Mouse (Mus musculus) MEL (cell line): ENCODE data around the gene Kirrel3. TPM values are rescaled to one million over a fixed set of nuclear protein-coding genes. Genes with fewer than 3 reads are reported as not detected.
A peak's percentile ranks its signal among the peaks of the same experiment; 100 is the strongest.

Experiments used
- DNase-seq: peaks from one replicate; pipeline ENCODE4 v3.0.0; 2011; ENCODE audit warnings: low read depth, low spot score
- H3K27ac ChIP-seq: 2 replicates; pipeline ENCODE4 v1.5.1; 2012; ENCODE audit warnings: low read depth, mild to moderate bottlenecking, control low read depth, low read length, moderate library complexity; ENCODE audit not compliant: control insufficient read depth
- H3K27me3 ChIP-seq, 2 experiments: fragments of 150-350 bp in 1 of 2; sonication (generic) in 1 of 2; 2 replicates each; pipeline ENCODE4 v1.6.1; 2012; ENCODE audit warnings: low read length in 2 of 2, mild to moderate bottlenecking in 2 of 2, improper control_type of control experiment in 1 of 2, moderate library complexity in 1 of 2; ENCODE audit not compliant: insufficient read depth in 2 of 2, control insufficient read depth in 1 of 2
- H3K36me3 ChIP-seq, 2 experiments: 2 replicates each; pipeline ENCODE4 v1.6.1; 2012 to 2014; ENCODE audit warnings: low read length in 2 of 2, improper control_type of control experiment in 1 of 2, inconsistent platforms in 1 of 2, mild to moderate bottlenecking in 1 of 2; ENCODE audit not compliant: insufficient read depth in 2 of 2, control insufficient read depth in 1 of 2
- H3K4me1 ChIP-seq, 2 experiments: fragments of 150-350 bp in 1 of 2; sonication (generic) in 1 of 2; 2 replicates each; pipeline ENCODE4 v1.6.1; 2012; ENCODE audit warnings: low read length in 2 of 2, improper control_type of control experiment in 1 of 2, mild to moderate bottlenecking in 1 of 2; ENCODE audit not compliant: insufficient read depth in 2 of 2, control insufficient read depth in 1 of 2
- H3K4me3 ChIP-seq, 2 experiments: fragments of 150-350 bp in 1 of 2; sonication (generic) in 1 of 2; 2 replicates each; pipeline ENCODE4 v1.5.1; 2012; ENCODE audit warnings: low read depth in 2 of 2, low read length in 2 of 2, mild to moderate bottlenecking in 2 of 2, moderate library complexity in 2 of 2, control low read depth in 1 of 2, improper control_type of control experiment in 1 of 2; ENCODE audit not compliant: control insufficient read depth in 1 of 2, insufficient read depth in 1 of 2
- H3K79me2 ChIP-seq: 2 replicates; pipeline ENCODE4 v1.6.1; 2012; ENCODE audit warnings: mild to moderate bottlenecking, low read length, moderate library complexity; ENCODE audit not compliant: control insufficient read depth, poor library complexity, insufficient read depth
- H3K9ac ChIP-seq: 2 replicates; pipeline ENCODE4 v1.6.1; 2012; ENCODE audit warnings: low read depth, mild to moderate bottlenecking, control low read depth, low read length, moderate library complexity; ENCODE audit not compliant: control insufficient read depth, poor library complexity, severe bottlenecking
- H3K9me3 ChIP-seq: fragments of 150-350 bp; sonication (generic); replicated peaks from 2 replicates; pipeline ENCODE4 v1.6.1; 2012; ENCODE audit warnings: mild to moderate bottlenecking, low read length, improper control_type of control experiment, moderate library complexity; ENCODE audit not compliant: insufficient read depth
- CTCF ChIP-seq, 3 experiments: IDR thresholded peaks in 2 of 3; conservative IDR thresholded peaks in 1 of 3; 2 replicates each; pipeline ENCODE4 v1.5.1; 2011 to 2012; ENCODE audit warnings: low read length in 3 of 3, low read depth in 2 of 3, mild to moderate bottlenecking in 2 of 3, improper control_type of control experiment in 1 of 3, inconsistent platforms in 1 of 3, mixed read lengths in 1 of 3, moderate library complexity in 1 of 3; ENCODE audit not compliant: control insufficient read depth in 1 of 3, insufficient read depth in 1 of 3, poor library complexity in 1 of 3, severe bottlenecking in 1 of 3
- E2F4 ChIP-seq: IDR thresholded peaks from 2 replicates; pipeline ENCODE4 v1.6.1; 2011; ENCODE audit warnings: low read depth, low read length, improper control_type of control experiment, borderline replicate concordance
- EP300 ChIP-seq, 2 experiments: IDR thresholded peaks; 2 replicates each; pipeline ENCODE4 v1.6.1; 2011; ENCODE audit warnings: improper control_type of control experiment in 2 of 2, low read length in 2 of 2, low read depth in 1 of 2, mild to moderate bottlenecking in 1 of 2
- ETS1 ChIP-seq: IDR thresholded peaks from 2 replicates; pipeline ENCODE4 v1.6.1; 2012; ENCODE audit warnings: low read depth, mild to moderate bottlenecking, inconsistent platforms, low read length, improper control_type of control experiment, moderate library complexity
- GABPA ChIP-seq: IDR thresholded peaks from 2 replicates; pipeline ENCODE4 v1.6.1; 2012; ENCODE audit warnings: low read depth, mild to moderate bottlenecking, inconsistent platforms, low read length, improper control_type of control experiment, moderate library complexity
- GATA1 ChIP-seq: IDR thresholded peaks from 2 replicates; pipeline ENCODE4 v1.6.1; 2011; ENCODE audit warnings: low read depth, low read length, improper control_type of control experiment
- JUND ChIP-seq: IDR thresholded peaks from 2 replicates; pipeline ENCODE4 v1.6.1; 2011; ENCODE audit warnings: low read depth, mild to moderate bottlenecking, improper control_type of control experiment, low read length
- MEF2A ChIP-seq: IDR thresholded peaks from 2 replicates; pipeline ENCODE4 v1.6.1; 2014; ENCODE audit warnings: low read depth, mild to moderate bottlenecking, inconsistent platforms, low read length, improper control_type of control experiment; ENCODE audit not compliant: poor library complexity, insufficient replicate concordance, severe bottlenecking; ENCODE audit errors: extremely low read depth
- MYC ChIP-seq: IDR thresholded peaks from 2 replicates; pipeline ENCODE4 v1.6.1; 2011; ENCODE audit warnings: low read depth, mild to moderate bottlenecking, low read length, improper control_type of control experiment, moderate library complexity
- POLR2AphosphoS2 ChIP-seq: IDR thresholded peaks from 2 replicates; pipeline ENCODE4 v1.6.1; 2011; ENCODE audit warnings: low read length, improper control_type of control experiment
- POLR2AphosphoS5 ChIP-seq: IDR thresholded peaks from 2 replicates; pipeline ENCODE4 v1.6.1; 2012; ENCODE audit warnings: low read depth, borderline replicate concordance, mild to moderate bottlenecking, inconsistent platforms, low read length, moderate library complexity, mixed read lengths
- SMC3 ChIP-seq: IDR thresholded peaks from 2 replicates; pipeline ENCODE4 v1.6.1; 2011; ENCODE audit warnings: low read depth, low read length, improper control_type of control experiment
- TCF12 ChIP-seq: IDR thresholded peaks from 2 replicates; pipeline ENCODE4 v1.6.1; 2014; ENCODE audit warnings: low read depth, mild to moderate bottlenecking, inconsistent platforms, low read length, improper control_type of control experiment, moderate library complexity
- USF1 ChIP-seq: IDR thresholded peaks from 2 replicates; pipeline ENCODE4 v1.6.1; 2014; ENCODE audit warnings: low read depth, mild to moderate bottlenecking, inconsistent platforms, low read length, improper control_type of control experiment, moderate library complexity
- ZKSCAN1 ChIP-seq: IDR thresholded peaks from 2 replicates; pipeline ENCODE4 v1.6.1; 2012; ENCODE audit warnings: low read depth, mild to moderate bottlenecking, inconsistent platforms, low read length, improper control_type of control experiment, moderate library complexity
- polyA plus RNA-seq, 2 experiments: library from polyadenylated mRNA; stranded (reverse) in 1 of 2; unstranded in 1 of 2; fragments of >175 nt in 1 of 2; fragments of >200 nt in 1 of 2; gene quantifications; 2 replicates each; pipeline versions ENCODE4 v1.2.1 to v1.2.4; 2012; ENCODE audit warnings: low replicate concordance in 2 of 2, low read depth in 1 of 2; ENCODE audit not compliant: insufficient read length in 2 of 2, insufficient read depth in 1 of 2, missing spikeins in 1 of 2
- total RNA-seq: library from RNA; depleted of rRNA; stranded (reverse); fragments of 300-350 nt; gene quantifications from 2 replicates; pipeline ENCODE4 v1.2.3, GENCODE M21; 2012

Gene Kirrel3
- total and polyA plus RNA-seq, 3 experiments: 0.06 TPM; not detected in 2

DNA sequence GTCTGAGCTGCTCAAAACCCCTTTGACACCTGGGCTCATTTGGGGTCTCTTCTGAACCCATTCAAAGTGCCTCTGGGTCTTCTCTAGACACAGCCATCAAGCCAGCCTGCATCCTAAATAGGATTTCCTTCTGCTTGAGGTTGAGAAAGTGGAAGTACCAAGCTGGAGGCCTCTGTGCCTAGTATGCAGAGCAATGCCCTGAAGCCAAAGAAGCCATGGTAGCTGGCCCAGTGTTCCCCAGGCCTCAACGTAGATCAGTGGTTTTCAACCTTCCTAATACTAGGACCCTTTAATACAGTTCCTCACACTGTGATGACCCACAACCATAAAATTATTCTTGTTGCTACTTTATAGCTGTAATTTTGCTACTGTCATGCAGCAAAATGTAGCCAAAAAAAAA is 167.4 kb downstream of the Kirrel3 start:
- Histone ChIP-seq H3K27ac (no peak overlapping the region), H3K4me3 (no peak overlapping the region), H3K27me3 (no peaks in the 10 kb centered on the region), H3K79me2 (no peaks in the 10 kb centered on the region), H3K9ac (no peak overlapping the region), H3K9me3 (no peaks in the 10 kb centered on the region), H3K4me1 (no peaks in the 10 kb centered on the region), H3K36me3 (no peaks in the 10 kb centered on the region)
- no peak for TF ChIP-seq POLR2AphosphoS5
- no peak for TF ChIP-seq MEF2A
- TF ChIP-seq JUND: no peak
- no peak for TF ChIP-seq TCF12
- TF ChIP-seq EP300 (IDR thresholded peaks at IDR 0.05; ENCODE audit: low read depth in 1 of 2, low read length in 2 of 2): no peak
- TF ChIP-seq GATA1: no peak
- no peak for TF ChIP-seq GABPA
- TF ChIP-seq ZKSCAN1: no peak
- no peak for TF ChIP-seq MYC
- TF ChIP-seq ETS1: no peak
- no peak for DNase-seq

DNA sequence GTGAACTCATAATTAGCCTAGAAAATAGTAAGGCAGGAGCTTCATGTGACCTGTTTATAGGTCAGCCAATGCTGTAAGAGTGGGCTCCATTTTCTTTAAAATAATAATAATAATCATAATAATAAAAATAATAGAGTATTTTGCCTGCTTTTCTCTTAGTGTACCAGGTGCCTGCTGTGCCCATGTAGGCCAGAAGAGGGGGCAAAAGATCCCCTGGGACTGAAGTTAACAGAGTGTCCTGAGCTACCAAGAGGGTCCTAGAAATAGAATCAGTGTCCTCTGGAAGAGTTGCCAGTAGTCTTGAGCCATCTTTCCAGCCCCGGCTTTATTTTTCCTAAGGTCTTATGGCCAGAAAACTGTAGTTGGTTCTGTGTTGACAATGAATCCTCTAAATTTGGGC is 174.9 kb downstream of the Kirrel3 start:
- no peaks in the 10 kb centered on the region for H3K79me2 ChIP-seq
- H3K4me3 ChIP-seq: no peak overlapping the region
- no peaks in the 10 kb centered on the region for H3K9me3 ChIP-seq
- H3K27me3 ChIP-seq: no peaks in the 10 kb centered on the region
- H3K27ac ChIP-seq: no peak overlapping the region
- no peak overlapping the region for H3K9ac ChIP-seq
- no peak for DNase-seq
- H3K36me3 ChIP-seq: no peaks in the 10 kb centered on the region
- no peaks in the 10 kb centered on the region for H3K4me1 ChIP-seq
- no peak for TF ChIP-seq E2F4
- TF ChIP-seq CTCF (IDR thresholded peaks at IDR 0.05 in 2 of 3, conservative IDR thresholded peaks at IDR 0.05 in 1 of 3; ENCODE audit: control insufficient read depth in 1 of 3, insufficient read depth in 1 of 3, low read depth in 2 of 3, low read length in 3 of 3, poor library complexity in 1 of 3, severe bottlenecking in 1 of 3): 0 out of 6 replicates have a peak, but pooled peaks of 1 of the 3 experiments have one; percentile 4

- no peak overlapping the region for H3K4me3 ChIP-seq
- TF ChIP-seq POLR2AphosphoS2: no peak
- no peak for TF ChIP-seq TCF12
- TF ChIP-seq ETS1: no peak
- no peak for TF ChIP-seq SMC3
- no peak for TF ChIP-seq USF1
- no peaks in the 10 kb centered on the region for H3K27me3 ChIP-seq
- H3K4me1 ChIP-seq: no peaks in the 10 kb centered on the region
- no peak for DNase-seq
- H3K9ac ChIP-seq: no peak overlapping the region
- no peaks in the 10 kb centered on the region for H3K79me2 ChIP-seq
- no peak overlapping the region for H3K27ac ChIP-seq
- H3K9me3 ChIP-seq: no peaks in the 10 kb centered on the region
- H3K36me3 ChIP-seq: no peaks in the 10 kb centered on the region
These were observed 177.7 kb downstream of the Kirrel3 start for GRCm38 (mm10) chr9:34663412-34663811.
